Mouse (Mus musculus): ENCODE data around the gene Bod1.

- TF ChIP-seq EP300 (IDR thresholded peaks at IDR 0.05; ENCODE audit: low read depth) (no peak), CTCF (IDR thresholded peaks at IDR 0.05; ENCODE audit: low read depth) (peak; percentile 74)
Measured at GRCm38 (mm10) chr11:31675430-31675829, 3.7 kb upstream of the Bod1 start.

Measured in heart, postnatal 0 days (tissue).